Mouse (Mus musculus): ENCODE results near the gene Lpgat1. TPM values are rescaled to one million over a fixed set of nuclear protein-coding genes. Genes with fewer than 3 reads are reported as not detected.

Lpgat1 gene
- polyA plus RNA-seq, 1 experiment from 2014 or later = 8.8 TPM

DNA sequence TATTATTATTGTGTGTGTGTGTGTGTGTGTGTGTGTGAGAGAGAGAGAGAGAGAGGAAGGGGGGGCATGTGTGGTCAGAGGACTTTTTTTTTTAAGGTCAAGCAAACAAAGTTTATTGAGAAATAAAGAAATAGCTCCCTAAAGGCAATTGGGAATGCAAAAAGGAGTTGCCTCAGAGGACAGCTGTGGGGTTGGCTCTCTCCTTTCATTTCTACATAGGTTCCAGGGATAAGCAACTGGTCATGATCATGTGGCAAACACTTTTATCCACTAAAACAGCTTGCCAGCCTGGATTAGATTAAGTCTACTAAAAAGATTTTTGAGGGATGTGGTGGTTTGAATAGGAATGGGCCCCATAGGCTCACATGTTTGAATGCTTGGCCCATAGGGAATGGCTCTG is 18.8 kb downstream of the Lpgat1 start:
- H3K4me1 ChIP-seq (replicated peaks) = peaks cover 16% of the 10 kb centered on the region
- H3K9ac ChIP-seq = no peak overlapping the region
- no peaks in the 10 kb centered on the region for H3K27me3 ChIP-seq
- no peak overlapping the region for H3K4me3 ChIP-seq (replicated peaks)
- no peak for DNase-seq
- ATAC-seq (ENCODE audit: low read depth) = no peak
- no peaks in the 10 kb centered on the region; the same call in 1 of the 2 replicates for H3K36me3 ChIP-seq
- no peaks in the 10 kb centered on the region for H3K9me3 ChIP-seq (replicated peaks)
- H3K27ac ChIP-seq = no peak overlapping the region
- no peak overlapping the region for H3K4me2 ChIP-seq

GRCm38 (mm10) chr1:191737871-191738270 is 20.2 kb downstream of the Lpgat1 start:
- Histone ChIP-seq H3K27ac (no peak overlapping the region), H3K9ac (no peak overlapping the region), H3K4me1 (replicated peaks) (peaks cover 17% of the 10 kb centered on the region), H3K9me3 (replicated peaks) (no peaks in the 10 kb centered on the region), H3K4me2 (no peak overlapping the region), H3K27me3 (no peaks in the 10 kb centered on the region), H3K36me3 (no peaks in the 10 kb centered on the region; the same call in 1 of the 2 replicates), H3K4me3 (replicated peaks) (no peak overlapping the region)
- ATAC-seq (ENCODE audit: low read depth) (no peak), DNase-seq (no peak)
- WGBS (ENCODE audit: insufficient replicate concordance) = 77% methylated on average over 6 of the region's 6 CpGs

GRCm38 (mm10) chr1:191738726-191739125 is 21.1 kb downstream of the Lpgat1 start:
- Histone ChIP-seq H3K4me1 (replicated peaks) (peaks cover 17% of the 10 kb centered on the region), H3K9me3 (replicated peaks) (no peaks in the 10 kb centered on the region), H3K27ac (no peak overlapping the region), H3K4me3 (replicated peaks) (no peak overlapping the region), H3K36me3 (no peaks in the 10 kb centered on the region; the same call in 1 of the 2 replicates), H3K9ac (no peak overlapping the region), H3K27me3 (no peaks in the 10 kb centered on the region), H3K4me2 (no peak overlapping the region)
- DNase-seq = no peak
- ATAC-seq (ENCODE audit: low read depth) = no peak
- 71% methylated on average over 2 of the region's 2 CpGs for WGBS (ENCODE audit: insufficient replicate concordance)

DNA sequence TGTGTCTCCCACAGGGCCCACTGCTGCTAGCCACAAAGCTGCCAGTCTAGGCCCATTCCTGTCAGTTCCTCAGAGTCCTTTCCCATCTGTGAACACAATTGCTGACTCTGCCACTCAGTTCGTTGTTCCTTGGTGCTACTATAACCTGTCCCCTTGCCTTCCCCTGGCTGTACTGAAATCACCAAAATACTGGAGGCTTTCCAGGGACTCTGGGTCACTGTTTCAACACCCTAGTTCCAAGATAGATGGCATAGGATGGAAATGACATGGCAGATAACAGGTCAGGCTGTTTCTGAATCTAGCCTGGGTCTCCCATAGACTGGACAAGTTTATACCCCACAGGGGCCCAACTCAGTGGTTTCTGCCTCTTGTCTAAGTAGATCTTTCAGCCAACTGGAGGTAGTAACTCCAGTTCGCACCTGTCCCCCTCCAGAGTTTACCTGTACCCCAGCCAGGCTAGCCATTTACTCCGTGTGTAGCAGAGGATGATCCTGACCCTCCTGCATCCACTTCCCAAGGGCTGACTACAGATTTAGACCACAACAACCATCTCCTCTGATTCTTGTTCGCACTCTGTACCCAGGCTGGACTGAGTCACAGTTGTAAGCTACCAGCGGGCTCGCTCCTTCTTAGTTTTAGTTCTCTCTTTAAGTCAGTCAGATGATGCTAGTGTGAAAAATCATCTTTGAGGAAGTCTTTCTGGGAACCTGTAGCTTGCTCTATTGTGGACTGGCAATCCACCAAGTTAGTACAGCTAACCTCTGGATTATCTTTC is 23.1 kb downstream of the Lpgat1 start:
- Histone ChIP-seq H3K9ac (no peak overlapping the region), H3K9me3 (replicated peaks) (no peaks in the 10 kb centered on the region), H3K36me3 (no peaks in the 10 kb centered on the region), H3K4me1 (replicated peaks) (peaks cover 17% of the 10 kb centered on the region), H3K4me2 (no peak overlapping the region), H3K4me3 (replicated peaks) (no peak overlapping the region), H3K27me3 (no peaks in the 10 kb centered on the region), H3K27ac (no peak overlapping the region)
- 68% methylated on average over 6 of the region's 6 CpGs for WGBS (ENCODE audit: insufficient replicate concordance)
- DNase-seq (no peak), ATAC-seq (ENCODE audit: low read depth) (no peak)

DNA sequence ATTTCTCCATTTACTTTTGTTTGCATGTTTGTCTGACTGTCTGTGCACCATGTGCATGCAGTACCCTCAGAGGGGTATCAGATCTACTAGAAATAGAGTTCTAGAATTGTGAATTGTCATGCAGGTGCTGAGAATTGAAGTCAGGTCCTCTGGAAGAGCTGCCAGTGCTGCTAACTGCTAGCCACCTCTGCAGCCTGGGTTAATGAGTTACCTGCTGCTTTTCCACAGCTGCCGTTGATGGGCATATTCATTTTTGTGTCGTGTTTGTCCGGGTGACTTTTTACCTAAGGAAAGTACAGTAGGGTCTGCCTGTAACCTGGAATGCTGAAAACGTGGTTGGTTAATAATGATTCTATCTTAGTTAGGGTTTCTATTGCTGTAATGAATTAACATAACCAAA is 24.0 kb downstream of the Lpgat1 start:
- H3K4me2 ChIP-seq = no peak overlapping the region

DNA sequence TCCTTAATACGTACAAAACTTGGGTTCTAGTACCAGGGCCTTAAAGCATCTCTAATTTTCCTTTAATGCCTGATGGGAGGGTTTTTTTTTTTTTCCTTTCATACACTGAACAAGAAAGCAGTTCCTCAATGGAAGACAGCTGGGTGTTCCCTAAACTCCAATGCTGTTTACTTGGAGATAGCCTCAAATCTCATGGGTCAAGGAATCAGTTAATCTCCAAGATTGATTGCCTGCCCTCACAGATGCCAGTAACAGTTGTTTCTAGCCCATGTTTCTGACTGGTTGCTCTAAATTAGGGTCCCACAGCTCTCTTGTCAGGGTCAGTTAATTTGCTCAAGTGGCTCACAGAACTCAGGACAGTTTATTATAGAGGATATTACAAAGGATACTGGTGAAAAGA is 30.8 kb downstream of the Lpgat1 start:
- H3K4me1 ChIP-seq (replicated peaks) = no peaks in the 10 kb centered on the region
- ATAC-seq (ENCODE audit: low read depth) (no peak), DNase-seq (no peak)
- no peaks in the 10 kb centered on the region for H3K9me3 ChIP-seq (replicated peaks)
- H3K9ac ChIP-seq = no peak overlapping the region
- WGBS (ENCODE audit: insufficient replicate concordance) = 73% methylated on average over 1 of the region's 1 CpGs
- 0 out of 2 replicates have a peak, but pooled peaks cover 8% of the 10 kb centered on the region for H3K36me3 ChIP-seq
- no peak overlapping the region for H3K4me3 ChIP-seq (replicated peaks)
- no peak overlapping the region for H3K27ac ChIP-seq
- no peak overlapping the region for H3K4me2 ChIP-seq
- H3K27me3 ChIP-seq = no peaks in the 10 kb centered on the region

More for the DNA sequence above, 24.0 kb downstream of the Lpgat1 start:
- Histone ChIP-seq H3K4me3 (replicated peaks) (no peak overlapping the region), H3K36me3 (no peaks in the 10 kb centered on the region), H3K9ac (no peak overlapping the region), H3K4me1 (replicated peaks) (peaks cover 17% of the 10 kb centered on the region), H3K27me3 (no peaks in the 10 kb centered on the region), H3K27ac (no peak overlapping the region), H3K9me3 (replicated peaks) (no peaks in the 10 kb centered on the region)
- ATAC-seq (ENCODE audit: low read depth) (no peak), DNase-seq (no peak)
- WGBS (ENCODE audit: insufficient replicate concordance) = 66% methylated on average over 4 of the region's 4 CpGs

- no peak for DNase-seq
- H3K9ac ChIP-seq = no peak overlapping the region
- WGBS (ENCODE audit: insufficient replicate concordance) = 47% methylated on average over 3 of the region's 3 CpGs
- H3K9me3 ChIP-seq (replicated peaks) = no peaks in the 10 kb centered on the region
- no peak overlapping the region for H3K4me2 ChIP-seq
- H3K27me3 ChIP-seq = no peaks in the 10 kb centered on the region
- H3K4me1 ChIP-seq (replicated peaks) = no peaks in the 10 kb centered on the region
- H3K4me3 ChIP-seq (replicated peaks) = no peak overlapping the region
- ATAC-seq (ENCODE audit: low read depth) = no peak
- no peak overlapping the region for H3K27ac ChIP-seq
- peaks cover 20% of the 10 kb centered on the region for H3K36me3 ChIP-seq
These were observed 39.0 kb downstream of the Lpgat1 start for GRCm38 (mm10) chr1:191756520-191757199.

DNA sequence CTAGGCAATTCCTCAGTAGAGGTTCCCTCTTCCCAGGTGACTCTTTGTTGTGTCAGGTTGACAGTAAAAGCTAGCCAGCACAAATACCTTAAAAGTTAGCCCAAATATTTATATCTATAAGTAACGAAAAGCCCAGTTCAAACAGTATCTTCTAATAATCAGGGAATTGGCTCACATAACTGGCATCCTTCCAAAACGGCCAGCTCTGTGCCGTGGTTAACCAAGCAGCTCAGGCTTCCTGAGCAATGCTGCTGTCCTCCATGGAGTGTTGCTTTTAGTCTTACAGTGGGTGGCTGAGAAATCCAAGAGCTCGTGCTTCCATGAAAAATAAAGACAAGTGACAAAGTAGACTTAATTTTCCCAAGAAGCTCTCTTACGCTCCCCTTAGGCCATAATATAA is 56.5 kb downstream of the Lpgat1 start:
- peaks cover 17% of the 10 kb centered on the region for H3K36me3 ChIP-seq
- H3K9ac ChIP-seq = no peak overlapping the region
- ATAC-seq (ENCODE audit: low read depth) = no peak
- H3K27ac ChIP-seq = no peak overlapping the region
- 71% methylated on average over 5 of the region's 5 CpGs for WGBS (ENCODE audit: insufficient replicate concordance)
- H3K27me3 ChIP-seq = no peaks in the 10 kb centered on the region
- no peaks in the 10 kb centered on the region for H3K4me1 ChIP-seq (replicated peaks)
- H3K9me3 ChIP-seq (replicated peaks) = no peaks in the 10 kb centered on the region
- H3K4me3 ChIP-seq (replicated peaks) = no peak overlapping the region
- no peak overlapping the region for H3K4me2 ChIP-seq
- no peak for DNase-seq

DNA sequence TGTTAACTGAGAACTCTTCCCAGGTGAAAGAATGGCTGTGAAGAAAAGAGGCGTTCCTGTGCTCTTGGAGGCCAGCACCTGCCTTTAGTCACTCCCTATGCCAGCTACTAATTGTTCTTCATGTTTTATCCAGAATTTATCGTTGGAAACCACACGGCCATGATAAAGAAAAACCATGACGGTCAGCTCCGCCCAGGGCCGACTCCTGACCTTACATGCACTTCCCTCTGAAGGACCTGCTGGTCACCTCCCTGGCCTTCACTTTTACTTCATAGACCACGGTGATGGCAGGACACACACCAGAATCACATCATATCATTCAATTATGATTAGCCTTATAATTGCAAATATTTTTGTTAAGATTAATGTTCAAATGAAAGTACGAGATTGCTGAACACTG is 57.5 kb downstream of the Lpgat1 start:
- H3K9me3 ChIP-seq (replicated peaks) = no peaks in the 10 kb centered on the region
- WGBS (ENCODE audit: insufficient replicate concordance) = 67% methylated on average over 8 of the region's 8 CpGs

GRCm38 (mm10) chr1:191777521-191777920 is 59.9 kb downstream of the Lpgat1 start:
- Histone ChIP-seq H3K27ac (no peak overlapping the region), H3K9ac (no peak overlapping the region), H3K36me3 (peaks cover 21% of the 10 kb centered on the region), H3K4me1 (replicated peaks) (no peaks in the 10 kb centered on the region), H3K9me3 (replicated peaks) (no peaks in the 10 kb centered on the region), H3K4me2 (no peak overlapping the region), H3K27me3 (no peaks in the 10 kb centered on the region), H3K4me3 (replicated peaks) (no peak overlapping the region)
- DNase-seq = no peak
- no peak for ATAC-seq (ENCODE audit: low read depth)
- 76% methylated on average over 8 of the region's 8 CpGs for WGBS (ENCODE audit: insufficient replicate concordance)

More for the DNA sequence above, 57.5 kb downstream of the Lpgat1 start:
- H3K4me3 ChIP-seq (replicated peaks) = no peak overlapping the region
- no peaks in the 10 kb centered on the region for H3K4me1 ChIP-seq (replicated peaks)
- no peak overlapping the region for H3K9ac ChIP-seq
- H3K36me3 ChIP-seq = peaks cover 21% of the 10 kb centered on the region
- no peak for DNase-seq
- ATAC-seq (ENCODE audit: low read depth) = no peak
- H3K4me2 ChIP-seq = no peak overlapping the region
- no peak overlapping the region for H3K27ac ChIP-seq
- no peaks in the 10 kb centered on the region for H3K27me3 ChIP-seq

- Histone ChIP-seq H3K27ac (no peak overlapping the region), H3K4me3 (replicated peaks) (no peak overlapping the region), H3K27me3 (no peaks in the 10 kb centered on the region), H3K4me1 (replicated peaks) (no peaks in the 10 kb centered on the region), H3K9ac (no peak overlapping the region), H3K36me3 (peaks cover 15% of the 10 kb centered on the region; the same call in 1 of the 2 replicates), H3K9me3 (replicated peaks) (no peaks in the 10 kb centered on the region), H3K4me2 (no peak overlapping the region)
- ATAC-seq (ENCODE audit: low read depth) = no peak
- 80% methylated on average over 1 of the region's 1 CpGs for WGBS (ENCODE audit: insufficient replicate concordance)
- no peak for DNase-seq
These were observed 62.8 kb downstream of the Lpgat1 start for GRCm38 (mm10) chr1:191780470-191780869.

DNA sequence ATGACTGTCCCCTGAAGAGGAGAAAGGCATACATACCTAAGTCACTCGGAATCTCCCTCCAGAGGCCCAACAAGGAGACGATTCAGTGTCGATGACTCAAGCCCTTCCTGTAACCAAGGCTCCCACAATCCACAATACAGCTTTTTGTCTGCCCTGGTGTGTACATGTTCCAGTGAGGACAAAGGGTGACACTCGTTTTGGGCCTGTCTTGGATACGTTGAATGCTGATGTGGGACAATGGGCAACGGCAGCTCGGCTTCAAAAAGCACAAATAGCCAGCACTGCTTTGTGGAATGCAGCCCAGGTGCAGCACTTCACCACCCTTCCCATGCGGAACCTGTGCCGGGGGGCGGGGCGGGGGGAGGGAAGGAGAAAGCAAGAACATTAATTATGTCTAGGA is 67.5 kb downstream of the Lpgat1 start:
- H3K4me3 ChIP-seq (replicated peaks) = no peak overlapping the region
- ATAC-seq (ENCODE audit: low read depth) = no peak
- 73% methylated on average over 11 of the region's 11 CpGs for WGBS (ENCODE audit: insufficient replicate concordance)

More for the DNA sequence above, 67.5 kb downstream of the Lpgat1 start:
- H3K36me3 ChIP-seq = no peaks in the 10 kb centered on the region; the same call in 1 of the 2 replicates
- no peaks in the 10 kb centered on the region for H3K9me3 ChIP-seq (replicated peaks)
- no peak overlapping the region for H3K4me2 ChIP-seq
- H3K9ac ChIP-seq = no peak overlapping the region
- H3K27ac ChIP-seq = no peak overlapping the region
- no peak for DNase-seq
- H3K27me3 ChIP-seq = no peaks in the 10 kb centered on the region
- no peaks in the 10 kb centered on the region for H3K4me1 ChIP-seq (replicated peaks)
